In genomic region chr14:79945876-79946275, GRCm38 (mm10) we compare ENCODE assay signal across 22 mouse cellular contexts.
"Had no signal": no experiment of that assay in that cellular context is flagged by ENCODE, and none has a peak within 500 bp of the region (broad histone marks: within the 10 kb centered on the region; RNA-seq: fewer than 3 reads in every experiment).

No protein-coding gene starts in this region.

- H3K27ac ChIP-seq: kidney, postnatal 0 days; limb, embryonic 12.5 days; limb, embryonic 15.5 days; liver, embryonic 14.5 days; macrophage; midbrain, embryonic 12.5 days; midbrain, embryonic 15.5 days; neural tube, embryonic 12.5 days; neural tube, embryonic 15.5 days; stomach, postnatal 0 days had no signal

- H3K4me1 ChIP-seq: limb, embryonic 12.5 days; limb, embryonic 15.5 days; midbrain, embryonic 12.5 days; midbrain, embryonic 15.5 days; neural tube, embryonic 12.5 days; neural tube, embryonic 15.5 days had no signal

- H3K4me3 ChIP-seq: limb, embryonic 12.5 days; limb, embryonic 15.5 days; midbrain, embryonic 12.5 days; midbrain, embryonic 15.5 days; neural tube, embryonic 12.5 days; neural tube, embryonic 15.5 days had no signal

- DNase-seq: left cerebral cortex, postnatal 4 days; liver, postnatal 0 days; lung, embryonic 14.5 days; right cerebral cortex, adult 18-20 months; right cerebral cortex, postnatal 14 days; right cerebral cortex, postnatal 4 days; thymus, adult 2 months; thymus, postnatal 14 days; thymus, postnatal 4 days had no signal

- H3K4me2 ChIP-seq: limb, embryonic 12.5 days; limb, embryonic 15.5 days; liver, embryonic 11.5 days; lung, embryonic 14.5 days; midbrain, embryonic 12.5 days; midbrain, embryonic 15.5 days; neural tube, embryonic 12.5 days; neural tube, embryonic 15.5 days had no signal

- ATAC-seq: intestine, embryonic 16.5 days; liver, postnatal 0 days; lung, postnatal 0 days; midbrain, embryonic 15.5 days had no signal

- H3K36me3 ChIP-seq: limb, embryonic 12.5 days; limb, embryonic 15.5 days; midbrain, embryonic 12.5 days; midbrain, embryonic 15.5 days; neural tube, embryonic 12.5 days; neural tube, embryonic 15.5 days had no signal

- H3K9ac ChIP-seq: limb, embryonic 12.5 days; limb, embryonic 15.5 days; liver, embryonic 14.5 days; liver, postnatal 0 days; lung, embryonic 14.5 days; midbrain, embryonic 12.5 days; midbrain, embryonic 15.5 days; neural tube, embryonic 12.5 days; neural tube, embryonic 15.5 days had no signal

- H3K27me3 ChIP-seq: limb, embryonic 12.5 days; limb, embryonic 15.5 days; midbrain, embryonic 12.5 days; midbrain, embryonic 15.5 days; neural tube, embryonic 12.5 days; neural tube, embryonic 15.5 days had no signal

- H3K9me3 ChIP-seq: limb, embryonic 12.5 days; limb, embryonic 15.5 days; midbrain, embryonic 12.5 days; midbrain, embryonic 15.5 days; neural tube, embryonic 12.5 days; neural tube, embryonic 15.5 days had no signal
